Mouse (Mus musculus): Measurements from ENCODE around the gene Pi4kb. TPM values are rescaled to one million over a fixed set of nuclear protein-coding genes. Genes with fewer than 3 reads are reported as not detected.

Gene Pi4kb
- polyA plus RNA-seq, 1 experiment from 2014 or later: 15.1 TPM

DNA sequence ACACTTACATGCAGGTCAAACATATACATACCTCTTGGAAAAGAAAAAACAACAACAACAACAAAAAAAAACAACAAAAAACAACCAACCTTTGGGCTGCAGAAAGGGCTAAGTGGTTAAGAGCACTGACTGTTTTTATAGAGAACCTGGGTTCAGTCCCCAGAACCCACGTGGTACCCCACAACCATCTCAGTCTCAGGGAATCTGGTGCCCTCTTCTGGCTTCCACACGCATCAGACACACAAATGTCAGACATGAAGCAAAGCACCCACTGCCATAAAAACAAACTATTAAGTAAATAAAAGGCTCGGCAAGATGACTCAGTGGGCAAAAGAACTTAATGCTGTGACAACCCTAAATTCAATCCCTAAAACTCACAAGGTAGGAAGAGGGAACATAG is 55.4 kb downstream of the Pi4kb start:
- H3K9ac ChIP-seq (ENCODE audit: low read length): no peak overlapping the region
- no peaks in the 10 kb centered on the region for H3K27me3 ChIP-seq (ENCODE audit: control insufficient read depth, insufficient read depth, low read length)
- no peak overlapping the region for H3K4me3 ChIP-seq (ENCODE audit: low read length)
- ATAC-seq (replicated peaks; ENCODE audit: extremely low read depth, insufficient read depth, low FRiP score): no peak
- no peaks in the 10 kb centered on the region for H3K9me3 ChIP-seq (replicated peaks; ENCODE audit: control insufficient read depth, low read length)
- no peak overlapping the region for H3K27ac ChIP-seq (ENCODE audit: low read length)
- peaks cover 39% of the 10 kb centered on the region for H3K36me3 ChIP-seq (ENCODE audit: control insufficient read depth, insufficient read depth)
- H3K4me1 ChIP-seq (ENCODE audit: control insufficient read depth, insufficient read depth, low read length): peaks cover 8% of the 10 kb centered on the region
- H3K4me2 ChIP-seq (ENCODE audit: low read depth, low read length): no peak overlapping the region
- WGBS: 74% methylated on average over 3 of the region's 3 CpGs

DNA sequence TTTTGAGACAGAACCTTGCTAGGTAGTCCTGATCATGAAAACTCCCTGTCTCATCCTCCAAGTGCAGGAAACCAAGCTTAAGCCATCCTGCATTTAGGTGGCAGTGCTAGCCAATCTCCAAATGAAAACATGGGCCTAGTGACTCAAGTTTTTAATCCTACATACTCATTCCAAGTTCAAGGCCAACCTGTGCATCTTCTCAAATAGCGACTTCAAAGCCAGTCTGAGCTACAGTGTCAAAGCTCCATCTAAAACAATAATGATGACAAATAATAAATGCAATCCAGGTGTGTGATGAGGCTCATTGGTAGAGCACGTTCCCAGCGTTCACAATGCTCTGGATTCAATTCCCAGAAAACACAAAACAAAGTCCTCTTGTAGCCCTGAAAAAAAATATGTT is 67.1 kb downstream of the Pi4kb start:
- no peak overlapping the region for H3K27ac ChIP-seq (ENCODE audit: low read length)
- no peaks in the 10 kb centered on the region for H3K9me3 ChIP-seq (replicated peaks; ENCODE audit: control insufficient read depth, low read length)
- no peak for ATAC-seq (replicated peaks; ENCODE audit: extremely low read depth, insufficient read depth, low FRiP score)
- peaks cover 7% of the 10 kb centered on the region; the same call in 1 of the 2 replicates for H3K36me3 ChIP-seq (ENCODE audit: control insufficient read depth, insufficient read depth)
- H3K4me3 ChIP-seq (ENCODE audit: low read length): peak overlapping the region; percentile 82
- peak overlapping the region; percentile 70 for H3K4me2 ChIP-seq (ENCODE audit: low read depth, low read length)
- H3K27me3 ChIP-seq (ENCODE audit: control insufficient read depth, insufficient read depth, low read length): no peaks in the 10 kb centered on the region
- 12% methylated on average over 3 of the region's 3 CpGs for WGBS
- peaks cover 7% of the 10 kb centered on the region for H3K4me1 ChIP-seq (ENCODE audit: control insufficient read depth, insufficient read depth, low read length)
- H3K9ac ChIP-seq (ENCODE audit: low read length): peak overlapping the region; percentile 88

DNA sequence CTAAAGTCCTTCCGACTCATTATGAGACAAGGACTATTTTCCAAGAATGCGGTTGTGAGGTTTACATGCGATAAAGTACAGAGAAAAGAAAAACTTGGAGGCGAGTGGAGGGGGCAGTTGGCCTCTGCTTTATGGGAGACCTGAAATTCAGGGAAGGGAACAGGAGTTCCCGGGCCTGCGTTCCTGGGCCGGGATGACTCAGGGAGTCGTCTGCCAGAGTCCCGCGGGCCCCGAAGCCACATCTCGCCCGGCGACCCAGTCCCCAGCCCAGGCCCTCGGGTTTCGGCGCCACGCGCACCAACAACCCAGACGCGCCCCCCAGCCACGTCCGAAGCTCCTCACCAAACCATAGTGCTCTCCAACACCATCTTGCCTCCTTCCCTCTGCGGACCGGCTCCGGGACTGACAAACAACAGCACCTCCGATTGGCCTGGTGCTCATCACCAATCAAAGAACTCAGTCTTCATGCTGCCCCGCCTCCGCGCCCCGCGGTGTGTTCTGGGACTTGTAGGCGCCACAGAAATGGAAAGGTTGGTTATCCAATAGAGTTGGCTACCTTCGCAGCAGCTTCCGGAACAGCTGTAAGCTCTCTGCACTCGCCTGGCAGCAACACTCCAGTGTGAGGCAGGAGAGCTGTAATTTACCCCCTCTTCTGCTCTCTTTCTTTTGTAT is 67.8 kb downstream of the Pi4kb start, which contains the start of gene Psmd4:
Gene Psmd4 (minus strand): TSS at position 449 of the 672 bp plus-strand sequence.
- Histone ChIP-seq H3K4me1 (ENCODE audit: control insufficient read depth, insufficient read depth, low read length) (peaks cover 7% of the 10 kb centered on the region), H3K4me2 (ENCODE audit: low read depth, low read length) (peak within 1 kb of the TSS; percentile 70), H3K27ac (ENCODE audit: low read length) (peak within 1 kb of the TSS; percentile 57), H3K9ac (ENCODE audit: low read length) (peak within 1 kb of the TSS; percentile 88), H3K9me3 (replicated peaks; ENCODE audit: control insufficient read depth, low read length) (no peaks in the 10 kb centered on the region), H3K36me3 (ENCODE audit: control insufficient read depth, insufficient read depth) (peaks cover 7% of the 10 kb centered on the region; the same call in 1 of the 2 replicates), H3K4me3 (ENCODE audit: low read length) (peak within 1 kb of the TSS; percentile 82), H3K27me3 (ENCODE audit: control insufficient read depth, insufficient read depth, low read length) (no peaks in the 10 kb centered on the region)
- under 1% methylated on average over 36 of the region's 36 CpGs for WGBS
- ATAC-seq (replicated peaks; ENCODE audit: extremely low read depth, insufficient read depth, low FRiP score): peak; percentile 99

- 23% methylated on average over 7 of the region's 7 CpGs for WGBS
- 0 out of 2 replicates have a peak overlapping the region, but pooled peaks have one; percentile 7 for H3K9ac ChIP-seq (ENCODE audit: low read length)
- no peaks in the 10 kb centered on the region for H3K27me3 ChIP-seq (ENCODE audit: control insufficient read depth, insufficient read depth, low read length)
- ATAC-seq (replicated peaks; ENCODE audit: extremely low read depth, insufficient read depth, low FRiP score): peak; percentile 46
- H3K9me3 ChIP-seq (replicated peaks; ENCODE audit: control insufficient read depth, low read length): no peaks in the 10 kb centered on the region
- H3K4me2 ChIP-seq (ENCODE audit: low read depth, low read length): peak overlapping the region; percentile 56
- H3K4me3 ChIP-seq (ENCODE audit: low read length): peak overlapping the region; percentile 82
- peak overlapping the region; percentile 28 for H3K27ac ChIP-seq (ENCODE audit: low read length)
- H3K4me1 ChIP-seq (ENCODE audit: control insufficient read depth, insufficient read depth, low read length): peaks cover 7% of the 10 kb centered on the region
- peaks cover 7% of the 10 kb centered on the region; the same call in 1 of the 2 replicates for H3K36me3 ChIP-seq (ENCODE audit: control insufficient read depth, insufficient read depth)
Measured at GRCm38 (mm10) chr3:95042838-95043229, 68.3 kb downstream of the Pi4kb start.

DNA sequence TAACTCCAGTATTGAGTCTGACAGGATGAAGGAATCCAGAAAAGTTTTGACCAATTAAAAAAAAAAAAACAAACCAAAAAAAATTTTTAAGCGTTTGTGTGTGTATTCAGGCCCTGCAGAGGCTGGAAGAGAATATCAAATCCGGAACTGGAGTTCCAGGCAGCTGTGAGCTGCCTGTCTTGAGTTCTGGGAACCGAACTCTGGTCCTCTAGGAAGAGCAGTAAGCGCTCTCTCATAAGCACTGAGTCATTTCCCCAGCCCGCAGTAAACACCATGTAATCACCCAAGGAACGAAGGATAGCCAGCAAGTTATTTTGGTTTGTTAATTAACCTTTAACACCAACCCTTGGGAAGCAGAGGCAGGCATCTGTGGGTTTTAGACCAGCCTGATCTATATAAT is 68.7 kb downstream of the Pi4kb start:
- H3K4me1 ChIP-seq (ENCODE audit: control insufficient read depth, insufficient read depth, low read length): peaks cover 7% of the 10 kb centered on the region
- H3K4me2 ChIP-seq (ENCODE audit: low read depth, low read length): no peak overlapping the region
- ATAC-seq (replicated peaks; ENCODE audit: extremely low read depth, insufficient read depth, low FRiP score): no peak
- no peak overlapping the region for H3K4me3 ChIP-seq (ENCODE audit: low read length)
- no peak overlapping the region for H3K9ac ChIP-seq (ENCODE audit: low read length)
- no peaks in the 10 kb centered on the region for H3K9me3 ChIP-seq (replicated peaks; ENCODE audit: control insufficient read depth, low read length)
- H3K27me3 ChIP-seq (ENCODE audit: control insufficient read depth, insufficient read depth, low read length): no peaks in the 10 kb centered on the region
- H3K27ac ChIP-seq (ENCODE audit: low read length): no peak overlapping the region
- WGBS: 65% methylated on average over 6 of the region's 6 CpGs
- peaks cover 5% of the 10 kb centered on the region; the same call in 1 of the 2 replicates for H3K36me3 ChIP-seq (ENCODE audit: control insufficient read depth, insufficient read depth)

- Histone ChIP-seq H3K4me3 (ENCODE audit: low read length) (no peak overlapping the region), H3K9me3 (replicated peaks; ENCODE audit: control insufficient read depth, low read length) (no peaks in the 10 kb centered on the region), H3K27ac (ENCODE audit: low read length) (no peak overlapping the region), H3K9ac (ENCODE audit: low read length) (no peak overlapping the region), H3K4me2 (ENCODE audit: low read depth, low read length) (no peak overlapping the region), H3K27me3 (ENCODE audit: control insufficient read depth, insufficient read depth, low read length) (no peaks in the 10 kb centered on the region), H3K36me3 (ENCODE audit: control insufficient read depth, insufficient read depth) (no peaks in the 10 kb centered on the region), H3K4me1 (ENCODE audit: control insufficient read depth, insufficient read depth, low read length) (peaks cover 2% of the 10 kb centered on the region)
- ATAC-seq (replicated peaks; ENCODE audit: extremely low read depth, insufficient read depth, low FRiP score): no peak
- WGBS: 75% methylated on average over 11 of the region's 11 CpGs
Measured at GRCm38 (mm10) chr3:95046462-95047057, 72.0 kb downstream of the Pi4kb start.

- H3K9ac ChIP-seq (ENCODE audit: low read length): no peak overlapping the region
- H3K4me2 ChIP-seq (ENCODE audit: low read depth, low read length): no peak overlapping the region
- no peak overlapping the region for H3K4me3 ChIP-seq (ENCODE audit: low read length)
- WGBS: 63% methylated on average over 3 of the region's 3 CpGs
- no peaks in the 10 kb centered on the region for H3K36me3 ChIP-seq (ENCODE audit: control insufficient read depth, insufficient read depth)
- no peak overlapping the region for H3K27ac ChIP-seq (ENCODE audit: low read length)
- no peaks in the 10 kb centered on the region for H3K4me1 ChIP-seq (ENCODE audit: control insufficient read depth, insufficient read depth, low read length)
- no peaks in the 10 kb centered on the region for H3K27me3 ChIP-seq (ENCODE audit: control insufficient read depth, insufficient read depth, low read length)
- no peak for ATAC-seq (replicated peaks; ENCODE audit: extremely low read depth, insufficient read depth, low FRiP score)
- H3K9me3 ChIP-seq (replicated peaks; ENCODE audit: control insufficient read depth, low read length): no peaks in the 10 kb centered on the region
Measured at GRCm38 (mm10) chr3:95047914-95048313, 73.4 kb downstream of the Pi4kb start.

DNA sequence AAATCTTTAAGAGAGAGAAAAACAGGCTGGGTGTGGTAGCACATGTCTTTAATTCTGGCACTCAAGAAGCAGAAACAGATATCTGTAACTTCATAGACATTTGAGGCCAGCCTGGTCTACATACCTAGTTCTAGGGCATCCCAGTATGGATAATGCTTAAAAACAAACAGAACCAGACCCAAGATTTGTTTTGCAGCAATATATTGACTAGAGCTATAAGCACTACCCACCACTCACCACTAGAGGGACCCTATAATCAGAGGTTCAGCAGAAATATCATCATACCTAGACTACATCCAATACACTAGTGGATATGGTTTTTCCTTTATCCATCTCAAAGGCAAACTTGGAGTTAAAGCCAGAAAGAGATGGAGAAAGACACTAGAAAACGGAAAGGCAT is 78.4 kb downstream of the Pi4kb start:
- H3K4me2 ChIP-seq (ENCODE audit: low read depth, low read length): no peak overlapping the region
- H3K9ac ChIP-seq (ENCODE audit: low read length): no peak overlapping the region
- no peak for ATAC-seq (replicated peaks; ENCODE audit: extremely low read depth, insufficient read depth, low FRiP score)
- 63% methylated on average over 1 of the region's 1 CpGs for WGBS
- no peak overlapping the region for H3K27ac ChIP-seq (ENCODE audit: low read length)
- no peaks in the 10 kb centered on the region for H3K9me3 ChIP-seq (replicated peaks; ENCODE audit: control insufficient read depth, low read length)
- H3K27me3 ChIP-seq (ENCODE audit: control insufficient read depth, insufficient read depth, low read length): no peaks in the 10 kb centered on the region
- peaks cover 23% of the 10 kb centered on the region for H3K4me1 ChIP-seq (ENCODE audit: control insufficient read depth, insufficient read depth, low read length)
- no peak overlapping the region for H3K4me3 ChIP-seq (ENCODE audit: low read length)
- peaks cover under 1% of the 10 kb centered on the region; the same call in 1 of the 2 replicates for H3K36me3 ChIP-seq (ENCODE audit: control insufficient read depth, insufficient read depth)

- Histone ChIP-seq H3K27ac (ENCODE audit: low read length) (no peak overlapping the region), H3K4me1 (ENCODE audit: control insufficient read depth, insufficient read depth, low read length) (peaks cover 23% of the 10 kb centered on the region), H3K9ac (ENCODE audit: low read length) (no peak overlapping the region), H3K4me3 (ENCODE audit: low read length) (no peak overlapping the region), H3K36me3 (ENCODE audit: control insufficient read depth, insufficient read depth) (peaks cover 6% of the 10 kb centered on the region), H3K27me3 (ENCODE audit: control insufficient read depth, insufficient read depth, low read length) (no peaks in the 10 kb centered on the region), H3K9me3 (replicated peaks; ENCODE audit: control insufficient read depth, low read length) (no peaks in the 10 kb centered on the region), H3K4me2 (ENCODE audit: low read depth, low read length) (no peak overlapping the region)
- ATAC-seq (replicated peaks; ENCODE audit: extremely low read depth, insufficient read depth, low FRiP score): 0 out of 2 replicates have a peak, but pooled peaks have one; percentile 24
- WGBS: 41% methylated on average over 3 of the region's 3 CpGs
Measured at GRCm38 (mm10) chr3:95053701-95054100, 79.2 kb downstream of the Pi4kb start.
